Mouse (Mus musculus) lung, adult 2 months (tissue): ENCODE results near the gene Nup93. TPM values are rescaled to one million over a fixed set of nuclear protein-coding genes. Genes with fewer than 3 reads are reported as not detected.

ENCODE experiments used
- DNase-seq: peaks from one replicate; pipeline ENCODE4 v3.0.0; 2022
- H3K4me1 ChIP-seq: fragments of 200-500 bp; 2 replicates; pipeline ENCODE4 v1.6.1; 2011; ENCODE audit warnings: low read length; ENCODE audit not compliant: control insufficient read depth, insufficient read depth
- H3K4me3 ChIP-seq: fragments of 200-500 bp; replicated peaks from 2 replicates; pipeline ENCODE3; 2011; ENCODE audit warnings: low read depth, mild to moderate bottlenecking, control low read depth, low read length; ENCODE audit errors: extremely low read depth
- CTCF ChIP-seq: fragments of 200-500 bp; IDR thresholded peaks from 2 replicates; pipeline ENCODE4 v1.5.1; 2011; ENCODE audit warnings: mild to moderate bottlenecking, low read length, control low read depth; ENCODE audit not compliant: insufficient read depth
- POLR2A ChIP-seq: fragments of 200-500 bp; IDR thresholded peaks from 2 replicates; pipeline ENCODE4 v1.6.1; 2011; ENCODE audit warnings: low read depth, mild to moderate bottlenecking, control low read depth, low read length, borderline replicate concordance; ENCODE audit errors: extremely low read depth
- WGBS: fragments of 180-500 bp; shearing (Covaris S2); methylation state at CpG from one replicate; pipeline ENCODE4 v1.1.7; 2018; 5-methylcytosine and 5-hydroxymethylcytosine counted together
- polyA plus RNA-seq: library from polyadenylated mRNA; depleted of rRNA; stranded (reverse); fragments of >200 nt; gene quantifications from 2 replicates; pipeline ENCODE4 v1.2.3, GENCODE M21; 2012

The Nup93 gene
- polyA plus RNA-seq, 1 experiment: 15.9 TPM

- Histone ChIP-seq H3K4me1 (peaks cover 2% of the 10 kb centered on the region; the same call in 1 of the 2 replicates), H3K4me3 (no peak overlapping the region)
- TF ChIP-seq CTCF (no peak), POLR2A (no peak)
- WGBS: 57% methylated on average over 5 of the region's 5 CpGs
- no peak for DNase-seq
These were observed 65.7 kb downstream of the Nup93 start for GRCm38 (mm10) chr8:94280001-94280613.

- TF ChIP-seq POLR2A (no peak), CTCF (no peak)
- H3K4me1 ChIP-seq: peaks cover 2% of the 10 kb centered on the region; the same call in 1 of the 2 replicates
- WGBS: 80% methylated on average over 3 of the region's 3 CpGs
- no peak overlapping the region for H3K4me3 ChIP-seq
- DNase-seq: no peak
These were observed 68.2 kb downstream of the Nup93 start for GRCm38 (mm10) chr8:94282453-94282985.

GRCm38 (mm10) chr8:94284204-94284603 lies 69.8 kb downstream of the Nup93 start:
- H3K4me3 ChIP-seq: no peak overlapping the region
- 50% methylated on average over 7 of the region's 7 CpGs for WGBS
- no peak for DNase-seq
- TF ChIP-seq CTCF (no peak), POLR2A (no peak)
- peaks cover 2% of the 10 kb centered on the region; the same call in 1 of the 2 replicates for H3K4me1 ChIP-seq

DNA sequence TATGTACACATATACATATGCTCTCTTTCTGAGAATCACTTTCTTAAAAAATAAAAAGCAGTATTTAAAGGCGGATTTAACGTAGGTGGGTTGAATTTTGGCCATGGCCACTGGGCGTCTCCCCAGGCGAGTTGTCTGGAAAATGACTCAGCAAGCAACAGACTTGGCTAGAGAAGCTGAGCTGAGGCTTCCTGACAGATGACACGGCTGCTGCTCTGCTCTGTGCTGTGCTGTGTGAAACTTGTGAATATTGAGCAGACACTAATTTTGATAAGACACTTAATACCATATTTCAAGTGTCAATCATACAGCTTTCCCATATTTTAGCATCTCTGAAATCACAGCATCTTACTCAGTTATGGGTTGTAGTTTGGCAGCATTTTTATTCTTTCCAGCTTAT lies 76.2 kb downstream of the Nup93 start:
- 79% methylated on average over 5 of the region's 5 CpGs for WGBS
- TF ChIP-seq POLR2A (no peak), CTCF (no peak)
- no peaks in the 10 kb centered on the region; the same call in 1 of the 2 replicates for H3K4me1 ChIP-seq
- DNase-seq: no peak
- H3K4me3 ChIP-seq: no peak overlapping the region

DNA sequence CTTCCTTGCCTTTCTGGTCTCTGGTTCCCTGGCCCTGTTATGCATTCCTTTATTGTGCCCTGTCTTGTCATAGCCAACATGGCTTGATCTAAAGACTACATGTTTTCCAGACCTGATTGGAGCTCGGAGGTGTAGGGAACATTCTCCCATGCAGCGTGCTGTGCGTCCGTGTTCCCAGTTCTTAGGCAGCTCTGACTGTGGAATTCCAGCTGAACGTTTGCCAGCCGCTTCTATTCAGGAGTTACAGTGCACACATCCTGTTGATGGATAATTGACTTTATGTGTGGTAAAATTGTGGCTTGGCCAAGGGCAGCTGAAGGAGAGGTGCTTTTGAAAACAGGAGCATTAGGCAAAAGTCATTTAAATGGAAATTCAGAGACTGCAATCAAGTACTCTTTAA lies 77.7 kb downstream of the Nup93 start:
- no peak for DNase-seq
- Histone ChIP-seq H3K4me1 (peaks cover 3% of the 10 kb centered on the region), H3K4me3 (no peak overlapping the region)
- 37% methylated on average over 6 of the region's 6 CpGs for WGBS
- TF ChIP-seq POLR2A (no peak), CTCF (no peak)

DNA sequence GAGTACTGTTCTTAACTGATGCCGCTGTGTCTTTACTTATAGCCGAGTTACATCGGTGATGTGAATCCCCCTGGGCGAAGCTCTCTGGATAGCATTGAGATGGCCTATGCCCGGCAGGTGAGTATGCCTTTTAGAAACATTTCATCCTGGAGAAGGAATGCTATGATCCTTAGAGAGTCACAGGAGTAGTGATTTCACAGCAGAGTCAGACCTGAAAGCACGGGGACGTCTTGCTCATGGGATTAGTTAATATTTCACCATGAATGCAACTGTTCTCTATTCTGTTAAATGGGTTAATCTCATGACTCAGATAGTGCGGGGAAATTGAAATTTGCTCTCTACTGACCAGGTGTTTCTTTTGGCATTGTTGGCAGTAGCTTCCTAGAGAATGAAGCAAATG lies 78.3 kb downstream of the Nup93 start:
- peaks cover 3% of the 10 kb centered on the region for H3K4me1 ChIP-seq
- TF ChIP-seq POLR2A (no peak), CTCF (no peak)
- DNase-seq: no peak
- WGBS: 86% methylated on average over 8 of the region's 8 CpGs
- no peak overlapping the region for H3K4me3 ChIP-seq

DNA sequence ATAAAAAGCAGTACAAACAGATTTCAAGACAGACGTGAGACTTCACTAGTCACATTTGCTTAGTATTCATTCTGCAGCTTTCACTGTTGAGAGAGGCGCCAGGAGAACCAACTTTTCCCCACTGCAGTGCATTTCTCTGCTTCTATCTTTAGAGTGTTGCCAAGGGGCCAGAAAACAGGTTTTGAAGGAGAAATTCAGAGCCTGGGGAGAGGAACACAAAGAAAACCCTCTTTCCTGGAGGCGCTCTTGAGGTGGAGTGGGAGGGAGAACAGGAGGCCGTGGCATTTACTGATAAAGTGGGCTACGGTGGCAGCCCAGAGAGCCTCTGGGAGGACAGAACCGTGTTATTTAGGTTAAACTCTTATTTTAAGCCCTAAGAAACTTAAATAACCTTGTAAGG lies 81.3 kb downstream of the Nup93 start:
- peaks cover 3% of the 10 kb centered on the region for H3K4me1 ChIP-seq
- WGBS: 65% methylated on average over 6 of the region's 6 CpGs
- H3K4me3 ChIP-seq: no peak overlapping the region
- no peak for DNase-seq
- no peak for TF ChIP-seq POLR2A
- no peak for TF ChIP-seq CTCF

DNA sequence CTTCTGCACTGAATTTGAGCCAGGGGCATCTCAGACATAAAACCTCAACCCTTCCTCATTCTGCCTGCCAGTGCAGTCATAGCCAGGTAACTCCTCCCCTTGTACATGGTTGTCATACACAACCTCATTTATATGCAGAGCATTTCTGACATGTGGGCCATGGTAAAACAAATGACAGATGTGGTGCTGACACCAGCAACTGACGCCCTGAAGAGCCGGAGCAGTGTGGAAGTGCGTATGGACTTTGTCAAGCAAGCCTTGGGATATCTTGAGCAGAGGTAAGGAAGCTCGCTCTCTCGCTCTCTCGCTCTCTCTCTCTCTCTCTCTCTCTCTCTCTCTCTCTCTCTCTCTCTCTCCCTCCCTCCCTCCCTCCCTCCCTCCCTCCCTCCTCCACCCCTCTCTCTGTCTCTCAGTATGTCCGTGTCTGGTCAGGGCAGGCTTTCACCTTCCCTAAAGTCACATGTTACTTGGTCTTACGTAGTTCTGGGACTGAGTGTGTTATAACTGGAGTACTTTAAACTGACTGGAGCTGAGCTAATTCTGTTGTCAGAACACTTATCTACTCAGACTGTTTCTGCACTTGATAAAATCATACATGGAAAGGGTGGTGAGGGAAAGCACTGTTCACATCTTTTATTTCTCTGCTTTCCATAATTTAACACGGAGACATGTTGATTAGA lies 82.1 kb downstream of the Nup93 start:
- peaks cover 3% of the 10 kb centered on the region for H3K4me1 ChIP-seq
- WGBS: 71% methylated on average over 9 of the region's 9 CpGs
- no peak for DNase-seq
- no peak overlapping the region for H3K4me3 ChIP-seq
- TF ChIP-seq CTCF: no peak
- TF ChIP-seq POLR2A: no peak

GRCm38 (mm10) chr8:94297101-94297500 lies 82.7 kb downstream of the Nup93 start:
- Histone ChIP-seq H3K4me3 (no peak overlapping the region), H3K4me1 (peaks cover 3% of the 10 kb centered on the region)
- 69% methylated on average over 6 of the region's 6 CpGs for WGBS
- DNase-seq: no peak
- no peak for TF ChIP-seq CTCF
- no peak for TF ChIP-seq POLR2A

DNA sequence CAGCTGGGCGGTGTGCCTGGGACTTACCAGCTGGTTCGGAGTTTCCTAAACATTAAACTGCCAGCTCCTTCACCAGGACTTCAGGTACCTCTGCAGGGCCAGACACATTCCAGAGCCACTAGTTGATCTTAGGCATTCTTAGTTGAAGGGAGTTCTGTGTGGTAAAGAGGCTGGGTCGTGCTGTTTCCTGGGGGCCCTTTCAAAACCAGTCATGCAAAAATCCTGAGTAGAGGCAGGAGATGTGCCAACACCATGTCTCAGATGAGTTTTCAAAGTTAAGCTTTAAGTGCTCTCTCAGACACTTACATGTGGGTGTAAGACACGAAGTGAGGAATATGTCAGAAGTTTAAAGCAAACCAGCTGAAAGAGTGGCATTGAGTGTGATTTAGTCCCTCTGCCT lies 86.4 kb downstream of the Nup93 start:
- 71% methylated on average over 4 of the region's 4 CpGs for WGBS
- Histone ChIP-seq H3K4me3 (no peak overlapping the region), H3K4me1 (peaks cover 3% of the 10 kb centered on the region)
- no peak for DNase-seq
- TF ChIP-seq POLR2A: no peak
- TF ChIP-seq CTCF: no peak
